Mouse (Mus musculus): Measurements from ENCODE around the gene Rcl1. TPM values are rescaled to one million over a fixed set of nuclear protein-coding genes. Genes with fewer than 3 reads are reported as not detected.
A peak's percentile ranks its signal among the peaks of the same experiment; 100 is the strongest.

Rcl1 gene
- polyA plus RNA-seq, 1 experiment from 2014 or later, result 67.1 TPM

- ATAC-seq, result no peak
- WGBS, result 77% methylated on average over 10 of the region's 10 CpGs
- H3K27ac ChIP-seq, result no peak overlapping the region
- peaks cover 5% of the 10 kb centered on the region; the same call in 1 of the 2 replicates for H3K36me3 ChIP-seq
- no peak overlapping the region for H3K4me2 ChIP-seq (replicated peaks)
- no peaks in the 10 kb centered on the region for H3K9me3 ChIP-seq
- no peak overlapping the region for H3K4me3 ChIP-seq (replicated peaks)
- H3K4me1 ChIP-seq (replicated peaks), result no peaks in the 10 kb centered on the region
- H3K27me3 ChIP-seq (replicated peaks), result no peaks in the 10 kb centered on the region
- no peak overlapping the region for H3K9ac ChIP-seq
Observed at GRCm38 (mm10) chr19:29139699-29140456, 38.7 kb downstream of the Rcl1 start.

GRCm38 (mm10) chr19:29140933-29141332, 39.8 kb downstream of the Rcl1 start:
- H3K27ac ChIP-seq, result no peak overlapping the region
- H3K4me2 ChIP-seq (replicated peaks), result no peak overlapping the region
- H3K36me3 ChIP-seq, result peaks cover 5% of the 10 kb centered on the region; the same call in 1 of the 2 replicates
- no peaks in the 10 kb centered on the region for H3K9me3 ChIP-seq
- no peaks in the 10 kb centered on the region for H3K27me3 ChIP-seq (replicated peaks)
- WGBS, result 95% methylated on average over 16 of the region's 16 CpGs
- no peak overlapping the region for H3K9ac ChIP-seq
- no peaks in the 10 kb centered on the region for H3K4me1 ChIP-seq (replicated peaks)
- ATAC-seq, result no peak
- H3K4me3 ChIP-seq (replicated peaks), result no peak overlapping the region

- H3K27ac ChIP-seq, result no peak overlapping the region
- no peak overlapping the region for H3K9ac ChIP-seq
- no peak for ATAC-seq
- no peak overlapping the region for H3K4me2 ChIP-seq (replicated peaks)
- no peaks in the 10 kb centered on the region for H3K4me1 ChIP-seq (replicated peaks)
- no peaks in the 10 kb centered on the region for H3K9me3 ChIP-seq
- WGBS, result 78% methylated on average over 6 of the region's 6 CpGs
- H3K27me3 ChIP-seq (replicated peaks), result no peaks in the 10 kb centered on the region
- peaks cover 5% of the 10 kb centered on the region; the same call in 1 of the 2 replicates for H3K36me3 ChIP-seq
- H3K4me3 ChIP-seq (replicated peaks), result no peak overlapping the region
Observed at GRCm38 (mm10) chr19:29142307-29142706, 41.1 kb downstream of the Rcl1 start.

- Histone ChIP-seq H3K27ac (no peak overlapping the region), H3K9me3 (no peaks in the 10 kb centered on the region), H3K4me2 (replicated peaks) (no peak overlapping the region), H3K9ac (no peak overlapping the region), H3K4me3 (replicated peaks) (no peak overlapping the region), H3K4me1 (replicated peaks) (no peaks in the 10 kb centered on the region), H3K36me3 (peaks cover 5% of the 10 kb centered on the region; the same call in 1 of the 2 replicates), H3K27me3 (replicated peaks) (no peaks in the 10 kb centered on the region)
- ATAC-seq, result no peak
- 73% methylated on average over 6 of the region's 6 CpGs for WGBS
Observed at GRCm38 (mm10) chr19:29145421-29145820, 44.2 kb downstream of the Rcl1 start.

- H3K27ac ChIP-seq, result no peak overlapping the region
- no peak overlapping the region for H3K4me3 ChIP-seq (replicated peaks)
- H3K4me2 ChIP-seq (replicated peaks), result no peak overlapping the region
- no peak for ATAC-seq
- H3K4me1 ChIP-seq (replicated peaks), result no peaks in the 10 kb centered on the region
- 83% methylated on average over 9 of the region's 9 CpGs for WGBS
- no peaks in the 10 kb centered on the region for H3K9me3 ChIP-seq
- no peaks in the 10 kb centered on the region for H3K27me3 ChIP-seq (replicated peaks)
- peaks cover 5% of the 10 kb centered on the region; the same call in 1 of the 2 replicates for H3K36me3 ChIP-seq
- no peak overlapping the region for H3K9ac ChIP-seq
Observed at GRCm38 (mm10) chr19:29146820-29147219, 45.6 kb downstream of the Rcl1 start.

- no peak for ATAC-seq
- no peaks in the 10 kb centered on the region for H3K36me3 ChIP-seq
- H3K27ac ChIP-seq, result no peak overlapping the region
- 59% methylated on average over 6 of the region's 6 CpGs for WGBS
- no peaks in the 10 kb centered on the region for H3K4me1 ChIP-seq (replicated peaks)
- H3K4me2 ChIP-seq (replicated peaks), result no peak overlapping the region
- no peaks in the 10 kb centered on the region for H3K9me3 ChIP-seq
- H3K9ac ChIP-seq, result no peak overlapping the region
- no peaks in the 10 kb centered on the region for H3K27me3 ChIP-seq (replicated peaks)
- no peak overlapping the region for H3K4me3 ChIP-seq (replicated peaks)
Observed at GRCm38 (mm10) chr19:29149583-29149982, 48.4 kb downstream of the Rcl1 start.

GRCm38 (mm10) chr19:29150038-29150437, 48.9 kb downstream of the Rcl1 start:
- Histone ChIP-seq H3K27ac (no peak overlapping the region), H3K9ac (no peak overlapping the region), H3K27me3 (replicated peaks) (no peaks in the 10 kb centered on the region), H3K36me3 (no peaks in the 10 kb centered on the region), H3K9me3 (no peaks in the 10 kb centered on the region), H3K4me3 (replicated peaks) (no peak overlapping the region), H3K4me1 (replicated peaks) (no peaks in the 10 kb centered on the region), H3K4me2 (replicated peaks) (no peak overlapping the region)
- 43% methylated on average over 6 of the region's 6 CpGs for WGBS
- ATAC-seq, result no peak

- Histone ChIP-seq H3K4me3 (replicated peaks) (no peak overlapping the region), H3K27me3 (replicated peaks) (no peaks in the 10 kb centered on the region), H3K36me3 (no peaks in the 10 kb centered on the region), H3K9ac (no peak overlapping the region), H3K4me2 (replicated peaks) (no peak overlapping the region), H3K27ac (no peak overlapping the region), H3K9me3 (no peaks in the 10 kb centered on the region), H3K4me1 (replicated peaks) (no peaks in the 10 kb centered on the region)
- ATAC-seq, result no peak
- WGBS, result 76% methylated on average over 2 of the region's 2 CpGs
Observed at GRCm38 (mm10) chr19:29151443-29151842, 50.3 kb downstream of the Rcl1 start.

- Histone ChIP-seq H3K27ac (no peak overlapping the region), H3K27me3 (replicated peaks) (no peaks in the 10 kb centered on the region), H3K9ac (no peak overlapping the region), H3K4me3 (replicated peaks) (no peak overlapping the region), H3K4me1 (replicated peaks) (no peaks in the 10 kb centered on the region), H3K36me3 (no peaks in the 10 kb centered on the region), H3K4me2 (replicated peaks) (no peak overlapping the region), H3K9me3 (no peaks in the 10 kb centered on the region)
- 61% methylated on average over 3 of the region's 3 CpGs for WGBS
- ATAC-seq, result no peak
Observed at GRCm38 (mm10) chr19:29155552-29155951, 54.4 kb downstream of the Rcl1 start.

- Histone ChIP-seq H3K27ac (no peak overlapping the region), H3K27me3 (replicated peaks) (no peaks in the 10 kb centered on the region), H3K36me3 (no peaks in the 10 kb centered on the region), H3K4me1 (replicated peaks) (no peaks in the 10 kb centered on the region), H3K9me3 (no peaks in the 10 kb centered on the region), H3K9ac (no peak overlapping the region), H3K4me2 (replicated peaks) (no peak overlapping the region), H3K4me3 (replicated peaks) (no peak overlapping the region)
- 0 out of 2 replicates have a peak, but pooled peaks have one; percentile 36 for ATAC-seq
- 56% methylated on average over 3 of the region's 3 CpGs for WGBS
Observed at GRCm38 (mm10) chr19:29156417-29156816, 55.2 kb downstream of the Rcl1 start.

GRCm38 (mm10) chr19:29157678-29158466, 56.7 kb downstream of the Rcl1 start:
- 90% methylated on average over 5 of the region's 5 CpGs for WGBS
- no peak overlapping the region for H3K27ac ChIP-seq
- no peak overlapping the region for H3K9ac ChIP-seq
- ATAC-seq, result no peak
- no peaks in the 10 kb centered on the region for H3K9me3 ChIP-seq
- no peak overlapping the region for H3K4me3 ChIP-seq (replicated peaks)
- no peaks in the 10 kb centered on the region for H3K36me3 ChIP-seq
- H3K27me3 ChIP-seq (replicated peaks), result no peaks in the 10 kb centered on the region
- H3K4me2 ChIP-seq (replicated peaks), result no peak overlapping the region
- no peaks in the 10 kb centered on the region for H3K4me1 ChIP-seq (replicated peaks)

- Histone ChIP-seq H3K4me1 (replicated peaks) (no peaks in the 10 kb centered on the region), H3K9me3 (no peaks in the 10 kb centered on the region), H3K9ac (no peak overlapping the region), H3K27me3 (replicated peaks) (no peaks in the 10 kb centered on the region), H3K36me3 (no peaks in the 10 kb centered on the region), H3K27ac (no peak overlapping the region), H3K4me2 (replicated peaks) (no peak overlapping the region), H3K4me3 (replicated peaks) (no peak overlapping the region)
- ATAC-seq, result no peak
- WGBS, result 82% methylated on average over 3 of the region's 3 CpGs
Observed at GRCm38 (mm10) chr19:29158486-29158885, 57.3 kb downstream of the Rcl1 start.
